Mouse (Mus musculus) C2C12 (cell line): Measurements from ENCODE around the gene Gm20532. TPM values are rescaled to one million over a fixed set of nuclear protein-coding genes. Genes with fewer than 3 reads are reported as not detected.

Experiments
- H3K27me3 ChIP-seq: one replicate; pipeline ENCODE4 v1.6.1; 2011; ENCODE audit not compliant: control insufficient read depth, insufficient read depth, insufficient read length
- H3K36me3 ChIP-seq: one replicate; pipeline ENCODE4 v1.6.1; 2011; ENCODE audit not compliant: control insufficient read depth, insufficient read depth
- H3K4me3 ChIP-seq: one replicate; pipeline ENCODE4 v1.5.1; 2011; ENCODE audit warnings: mild to moderate bottlenecking, control low read depth; ENCODE audit not compliant: poor library complexity, insufficient read depth, severe bottlenecking
- H3K79me2 ChIP-seq: one replicate; pipeline ENCODE4 v1.6.1; 2011; ENCODE audit not compliant: control insufficient read depth, insufficient read depth
- H3K79me3 ChIP-seq: one replicate; pipeline ENCODE4 v1.6.1; 2011; ENCODE audit warnings: low read depth, control low read depth
- H3ac ChIP-seq: one replicate; pipeline ENCODE3; 2011; ENCODE audit warnings: low read depth; ENCODE audit not compliant: control insufficient read depth, insufficient read length
- CEBPB ChIP-seq: IDR thresholded peaks from one replicate; pipeline ENCODE4 v1.6.1; 2011; ENCODE audit warnings: low read depth, mild to moderate bottlenecking, control low read depth, moderate library complexity
- CTCF ChIP-seq: IDR thresholded peaks from one replicate; pipeline ENCODE4 v1.5.1; 2011; ENCODE audit not compliant: control insufficient read depth, insufficient read depth, insufficient read length
- FOSL1 ChIP-seq: IDR thresholded peaks from one replicate; pipeline ENCODE4 v1.8.0; 2011; ENCODE audit warnings: mild to moderate bottlenecking, low read length; ENCODE audit not compliant: poor library complexity, insufficient read depth, severe bottlenecking
- MAX ChIP-seq: IDR thresholded peaks from one replicate; pipeline ENCODE4 v1.6.1; 2011; ENCODE audit warnings: mild to moderate bottlenecking, control low read depth
- MYOD1 ChIP-seq: IDR thresholded peaks from one replicate; pipeline ENCODE4 v1.6.1; 2011; ENCODE audit warnings: low read depth; ENCODE audit not compliant: control insufficient read depth, insufficient read length
- MYOG ChIP-seq: IDR thresholded peaks from one replicate; pipeline ENCODE4 v1.6.1; 2011; ENCODE audit not compliant: control insufficient read depth, insufficient read length; ENCODE audit errors: extremely low read depth
- USF1 ChIP-seq: IDR thresholded peaks from one replicate; pipeline ENCODE4 v1.6.1; 2011; ENCODE audit warnings: low read depth, mild to moderate bottlenecking, control low read depth, moderate library complexity
- polyA plus RNA-seq: library from polyadenylated mRNA; unstranded; fragments of >200 nt; fragmentation: generic; extraction: Trizol; gene quantifications from one replicate; pipeline ENCODE4 v1.2.1, GENCODE M21; 2012; ENCODE audit warnings: missing spikeins

The Gm20532 gene
- polyA plus RNA-seq, 1 experiment: not detected

- Histone ChIP-seq H3K79me2 (no peaks in the 10 kb centered on the region), H3K79me3 (no peaks in the 10 kb centered on the region), H3K36me3 (no peaks in the 10 kb centered on the region), H3K4me3 (no peak overlapping the region), H3ac (no peak overlapping the region), H3K27me3 (no peaks in the 10 kb centered on the region)
- TF ChIP-seq MYOD1 (peak; percentile 80), MAX (no peak), FOSL1 (no peak), CTCF (no peak), MYOG (no peak)
Measured at GRCm38 (mm10) chr2:26543768-26544167, 42.7 kb upstream of the Gm20532 start.

GRCm38 (mm10) chr2:26544265-26544664 lies 42.2 kb upstream of the Gm20532 start:
- Histone ChIP-seq H3ac (no peak overlapping the region), H3K79me2 (no peaks in the 10 kb centered on the region), H3K79me3 (no peaks in the 10 kb centered on the region), H3K4me3 (no peak overlapping the region), H3K27me3 (no peaks in the 10 kb centered on the region), H3K36me3 (no peaks in the 10 kb centered on the region)
- no peak for TF ChIP-seq USF1
- no peak for TF ChIP-seq CTCF
- TF ChIP-seq MYOD1: no peak
- no peak for TF ChIP-seq FOSL1
- no peak for TF ChIP-seq MAX
- TF ChIP-seq CEBPB: no peak

- Histone ChIP-seq H3K27me3 (no peaks in the 10 kb centered on the region), H3K4me3 (no peak overlapping the region), H3K79me2 (no peaks in the 10 kb centered on the region), H3K36me3 (no peaks in the 10 kb centered on the region), H3K79me3 (no peaks in the 10 kb centered on the region), H3ac (no peak overlapping the region)
- TF ChIP-seq CTCF: peak; percentile 61
- no peak for TF ChIP-seq MYOG
- TF ChIP-seq MAX: no peak
- no peak for TF ChIP-seq MYOD1
- TF ChIP-seq USF1: no peak
- no peak for TF ChIP-seq FOSL1
- no peak for TF ChIP-seq CEBPB
Measured at GRCm38 (mm10) chr2:26547481-26547880, 39.0 kb upstream of the Gm20532 start.

- no peak for TF ChIP-seq MAX
- TF ChIP-seq FOSL1: no peak
- no peak for TF ChIP-seq MYOD1
- no peak for TF ChIP-seq CTCF
- no peak for TF ChIP-seq MYOG
- no peak for TF ChIP-seq USF1
- no peak for TF ChIP-seq CEBPB
- Histone ChIP-seq H3K79me2 (no peaks in the 10 kb centered on the region), H3K79me3 (no peaks in the 10 kb centered on the region), H3K36me3 (no peaks in the 10 kb centered on the region), H3K27me3 (no peaks in the 10 kb centered on the region), H3K4me3 (no peak overlapping the region), H3ac (no peak overlapping the region)
Measured at GRCm38 (mm10) chr2:26549801-26550200, 36.6 kb upstream of the Gm20532 start.

- TF ChIP-seq CEBPB (no peak), MAX (no peak), FOSL1 (no peak), CTCF (no peak), USF1 (no peak), MYOD1 (no peak), MYOG (no peak)
- H3K79me2 ChIP-seq: no peaks in the 10 kb centered on the region
- H3ac ChIP-seq: no peak overlapping the region
- H3K27me3 ChIP-seq: no peaks in the 10 kb centered on the region
- no peak overlapping the region for H3K4me3 ChIP-seq
- H3K36me3 ChIP-seq: no peaks in the 10 kb centered on the region
- no peaks in the 10 kb centered on the region for H3K79me3 ChIP-seq
Measured at GRCm38 (mm10) chr2:26550205-26550604, 36.2 kb upstream of the Gm20532 start.

GRCm38 (mm10) chr2:26550777-26551176 lies 35.7 kb upstream of the Gm20532 start:
- no peaks in the 10 kb centered on the region for H3K27me3 ChIP-seq
- no peak overlapping the region for H3ac ChIP-seq
- TF ChIP-seq FOSL1 (no peak), CEBPB (no peak)
- H3K79me2 ChIP-seq: no peaks in the 10 kb centered on the region
- no peaks in the 10 kb centered on the region for H3K79me3 ChIP-seq
- H3K36me3 ChIP-seq: no peaks in the 10 kb centered on the region
- no peak overlapping the region for H3K4me3 ChIP-seq
